Mouse (Mus musculus): Measurements from ENCODE around the gene Ptprs. TPM values are rescaled to one million over a fixed set of nuclear protein-coding genes. Genes with fewer than 3 reads are reported as not detected.

Ptprs gene
- total and polyA plus RNA-seq, 2 experiments from 2014 or later, result 15.7 to 136 TPM

GRCm38 (mm10) chr17:56442316-56442715, 34.0 kb downstream of the Ptprs start:
- Histone ChIP-seq H3K9me3 (replicated peaks; ENCODE audit: control insufficient read depth, low read length) (0 out of 2 replicates have a peak, but pooled peaks cover under 1% of the 10 kb centered on the region), H3K4me2 (ENCODE audit: low read depth, low read length) (no peak overlapping the region), H3K9ac (replicated peaks; ENCODE audit: low read depth, low read length) (no peak overlapping the region), H3K4me3 (ENCODE audit: low read depth, low read length) (no peak overlapping the region), H3K27me3 (ENCODE audit: control insufficient read depth, insufficient read depth, low read length) (no peaks in the 10 kb centered on the region), H3K4me1 (ENCODE audit: control insufficient read depth, insufficient read depth) (no peaks in the 10 kb centered on the region), H3K36me3 (replicated peaks; ENCODE audit: control insufficient read depth, insufficient read depth, low read length) (peaks cover 32% of the 10 kb centered on the region), H3K27ac (ENCODE audit: low read depth) (no peak overlapping the region)
- DNase-seq (ENCODE audit: low spot score) (no peak), ATAC-seq (ENCODE audit: insufficient read depth, low read depth) (no peak)
- TF ChIP-seq CTCF (IDR thresholded peaks at IDR 0.05; ENCODE audit: low read depth) (no peak), EP300 (IDR thresholded peaks at IDR 0.05; ENCODE audit: low read depth) (no peak)
- 71% methylated on average over 6 of the region's 6 CpGs for WGBS

GRCm38 (mm10) chr17:56439731-56440460, 36.4 kb downstream of the Ptprs start:
- peaks cover 42% of the 10 kb centered on the region for H3K36me3 ChIP-seq (replicated peaks; ENCODE audit: control insufficient read depth, insufficient read depth, low read length)
- 0 out of 2 replicates have a peak, but pooled peaks cover 11% of the 10 kb centered on the region for H3K9me3 ChIP-seq (replicated peaks; ENCODE audit: control insufficient read depth, low read length)
- H3K9ac ChIP-seq (replicated peaks; ENCODE audit: low read depth, low read length), result no peak overlapping the region
- H3K4me2 ChIP-seq (ENCODE audit: low read depth, low read length), result no peak overlapping the region
- H3K4me3 ChIP-seq (ENCODE audit: low read depth, low read length), result no peak overlapping the region
- no peak for ATAC-seq (ENCODE audit: insufficient read depth, low read depth)
- WGBS, result 82% methylated on average over 15 of the region's 15 CpGs
- no peak overlapping the region for H3K27ac ChIP-seq (ENCODE audit: low read depth)
- H3K4me1 ChIP-seq (ENCODE audit: control insufficient read depth, insufficient read depth), result no peaks in the 10 kb centered on the region
- H3K27me3 ChIP-seq (ENCODE audit: control insufficient read depth, insufficient read depth, low read length), result no peaks in the 10 kb centered on the region
- TF ChIP-seq CTCF (IDR thresholded peaks at IDR 0.05; ENCODE audit: low read depth), result no peak
- no peak for TF ChIP-seq EP300 (IDR thresholded peaks at IDR 0.05; ENCODE audit: low read depth)
- DNase-seq (ENCODE audit: low spot score), result no peak

- Histone ChIP-seq H3K27ac (ENCODE audit: low read depth) (no peak overlapping the region; the same call in 1 of the 2 replicates), H3K4me2 (ENCODE audit: low read depth, low read length) (no peak overlapping the region), H3K4me1 (ENCODE audit: control insufficient read depth, insufficient read depth) (no peaks in the 10 kb centered on the region), H3K9me3 (replicated peaks; ENCODE audit: control insufficient read depth, low read length) (0 out of 2 replicates have a peak, but pooled peaks cover 3% of the 10 kb centered on the region), H3K4me3 (ENCODE audit: low read depth, low read length) (no peak overlapping the region), H3K36me3 (replicated peaks; ENCODE audit: control insufficient read depth, insufficient read depth, low read length) (peaks cover 53% of the 10 kb centered on the region), H3K27me3 (ENCODE audit: control insufficient read depth, insufficient read depth, low read length) (no peaks in the 10 kb centered on the region), H3K9ac (replicated peaks; ENCODE audit: low read depth, low read length) (no peak overlapping the region)
- WGBS, result 86% methylated on average over 3 of the region's 3 CpGs
- DNase-seq (ENCODE audit: low spot score), result no peak
- TF ChIP-seq EP300 (IDR thresholded peaks at IDR 0.05; ENCODE audit: low read depth), result no peak
- no peak for TF ChIP-seq CTCF (IDR thresholded peaks at IDR 0.05; ENCODE audit: low read depth)
- ATAC-seq (ENCODE audit: insufficient read depth, low read depth), result no peak
These were observed 44.7 kb downstream of the Ptprs start for GRCm38 (mm10) chr17:56431582-56431981.

DNA sequence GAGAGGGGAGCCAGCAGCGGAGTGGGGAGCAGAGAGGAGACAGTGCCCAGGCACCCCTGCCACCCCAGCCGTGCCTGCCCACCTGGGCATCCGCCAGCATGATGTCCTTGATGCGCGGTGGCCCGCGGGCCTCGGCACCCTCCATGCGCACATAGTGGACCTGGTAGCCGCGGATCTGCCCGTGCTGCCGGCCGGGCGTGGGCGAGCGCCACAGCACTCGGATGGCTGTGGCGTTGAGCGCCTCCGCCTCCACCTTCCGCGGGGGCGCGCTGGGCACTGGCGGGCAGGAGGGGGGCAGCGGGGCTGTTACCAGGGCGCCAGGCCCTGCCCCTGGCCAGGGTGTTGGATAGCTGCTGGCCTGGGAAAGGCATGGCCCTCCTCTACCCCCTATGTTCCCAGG, 48.4 kb downstream of the Ptprs start:
- WGBS, result 78% methylated on average over 28 of the region's 28 CpGs
- Histone ChIP-seq H3K36me3 (replicated peaks; ENCODE audit: control insufficient read depth, insufficient read depth, low read length) (peaks cover 38% of the 10 kb centered on the region), H3K4me1 (ENCODE audit: control insufficient read depth, insufficient read depth) (peaks cover 5% of the 10 kb centered on the region; the same call in 1 of the 2 replicates), H3K9me3 (replicated peaks; ENCODE audit: control insufficient read depth, low read length) (no peaks in the 10 kb centered on the region), H3K9ac (replicated peaks; ENCODE audit: low read depth, low read length) (no peak overlapping the region), H3K27ac (ENCODE audit: low read depth) (no peak overlapping the region), H3K27me3 (ENCODE audit: control insufficient read depth, insufficient read depth, low read length) (no peaks in the 10 kb centered on the region), H3K4me2 (ENCODE audit: low read depth, low read length) (no peak overlapping the region), H3K4me3 (ENCODE audit: low read depth, low read length) (no peak overlapping the region)
- TF ChIP-seq CTCF (IDR thresholded peaks at IDR 0.05; ENCODE audit: low read depth), result no peak
- TF ChIP-seq EP300 (IDR thresholded peaks at IDR 0.05; ENCODE audit: low read depth), result no peak
- ATAC-seq (ENCODE audit: insufficient read depth, low read depth) (no peak), DNase-seq (ENCODE audit: low spot score) (no peak)

- ATAC-seq (ENCODE audit: insufficient read depth, low read depth) (no peak), DNase-seq (ENCODE audit: low spot score) (no peak)
- Histone ChIP-seq H3K36me3 (replicated peaks; ENCODE audit: control insufficient read depth, insufficient read depth, low read length) (peaks cover 45% of the 10 kb centered on the region), H3K27me3 (ENCODE audit: control insufficient read depth, insufficient read depth, low read length) (no peaks in the 10 kb centered on the region), H3K4me3 (ENCODE audit: low read depth, low read length) (peak overlapping the region; percentile 49), H3K4me2 (ENCODE audit: low read depth, low read length) (peak overlapping the region; percentile 88), H3K9me3 (replicated peaks; ENCODE audit: control insufficient read depth, low read length) (no peaks in the 10 kb centered on the region), H3K27ac (ENCODE audit: low read depth) (no peak overlapping the region), H3K4me1 (ENCODE audit: control insufficient read depth, insufficient read depth) (peaks cover 5% of the 10 kb centered on the region; the same call in 1 of the 2 replicates), H3K9ac (replicated peaks; ENCODE audit: low read depth, low read length) (peak overlapping the region; percentile 21; the same call in 1 of the 2 replicates)
- TF ChIP-seq EP300 (IDR thresholded peaks at IDR 0.05; ENCODE audit: low read depth), result no peak
- 52% methylated on average over 3 of the region's 3 CpGs for WGBS
These were observed 50.3 kb downstream of the Ptprs start for GRCm38 (mm10) chr17:56425941-56426340.

All from heart, postnatal 0 days (tissue).